Mouse (Mus musculus) stomach, embryonic 15.5 days (tissue): Measurements from ENCODE around the gene Galc. TPM values are rescaled to one million over a fixed set of nuclear protein-coding genes. Genes with fewer than 3 reads are reported as not detected.

Experiments used
- ATAC-seq: fragments of 200-750 bp; cut with Nextera tagmentation; 2 replicates; pipeline ENCODE4 v1.8.0; 2017; ENCODE audit warnings: low read depth, moderate number of reproducible peaks, moderate TSS enrichment; ENCODE audit not compliant: insufficient read depth, low FRiP score
- H3K27ac ChIP-seq: fragments of 300-500 bp; sonication (generic); 2 replicates; pipeline ENCODE4 v1.5.1; 2015; ENCODE audit warnings: mild to moderate bottlenecking, inconsistent platforms
- H3K27me3 ChIP-seq: fragments of 300-500 bp; sonication (generic); replicated peaks from 2 replicates; pipeline ENCODE4 v1.6.1; 2015; ENCODE audit warnings: inconsistent platforms
- H3K36me3 ChIP-seq: fragments of 300-500 bp; sonication (generic); 2 replicates; pipeline ENCODE4 v1.6.1; 2015; ENCODE audit warnings: inconsistent platforms
- H3K4me1 ChIP-seq: fragments of 300-500 bp; sonication (generic); 2 replicates; pipeline ENCODE4 v1.6.1; 2015; ENCODE audit warnings: inconsistent platforms
- H3K4me2 ChIP-seq: fragments of 300-500 bp; sonication (generic); 2 replicates; pipeline ENCODE4 v1.6.1; 2015; ENCODE audit warnings: mild to moderate bottlenecking, inconsistent platforms
- H3K4me3 ChIP-seq: fragments of 300-500 bp; sonication (generic); replicated peaks from 2 replicates; pipeline ENCODE4 v1.5.1; 2015; ENCODE audit warnings: inconsistent platforms
- H3K9ac ChIP-seq: fragments of 300-500 bp; sonication (generic); 2 replicates; pipeline ENCODE4 v1.6.1; 2015; ENCODE audit warnings: inconsistent platforms
- H3K9me3 ChIP-seq: fragments of 300-500 bp; sonication (generic); 2 replicates; pipeline ENCODE4 v1.6.1; 2016; ENCODE audit warnings: inconsistent platforms
- WGBS: fragments of 180-500 bp; shearing (Covaris S2); methylation state at CpG from one replicate; pipeline ENCODE4 v1.1.7; 2015; 5-methylcytosine and 5-hydroxymethylcytosine counted together
- polyA plus RNA-seq: library from polyadenylated mRNA; unstranded; fragments of >200 nt; fragmentation: Nextera tagmentation; extraction: Ambion mirVana; gene quantifications from 2 replicates; pipeline ENCODE4 v1.2.1, GENCODE M21; 2015

The Galc gene
- polyA plus RNA-seq, 1 experiment from 2014 or later = 6.9 TPM

DNA sequence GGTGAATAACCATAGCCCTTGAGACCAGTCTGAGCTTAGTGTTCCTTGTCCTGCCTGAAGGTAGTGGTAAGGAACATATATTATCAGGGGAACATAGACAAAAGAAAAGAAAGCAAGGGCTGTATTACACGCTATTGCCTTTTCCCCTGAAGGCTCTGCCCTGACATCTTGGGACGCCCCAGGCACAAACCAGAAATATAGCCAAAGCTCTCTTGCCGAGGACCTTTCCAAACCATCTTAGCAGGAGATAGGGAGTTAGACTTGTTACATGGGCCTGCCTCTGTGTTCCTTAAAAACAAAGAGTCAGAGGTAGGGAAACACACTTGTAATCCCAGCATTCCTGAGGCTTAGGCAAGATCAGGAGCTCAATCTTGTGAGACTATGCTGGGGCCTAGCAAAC, 97.4 kb downstream of the Galc start:
- Histone ChIP-seq H3K4me2 (no peak overlapping the region), H3K9ac (no peak overlapping the region), H3K27ac (no peak overlapping the region), H3K4me1 (no peaks in the 10 kb centered on the region), H3K9me3 (no peaks in the 10 kb centered on the region), H3K4me3 (no peak overlapping the region), H3K27me3 (no peaks in the 10 kb centered on the region), H3K36me3 (no peaks in the 10 kb centered on the region)
- ATAC-seq = no peak
- 84% methylated on average over 3 of the region's 3 CpGs for WGBS

DNA sequence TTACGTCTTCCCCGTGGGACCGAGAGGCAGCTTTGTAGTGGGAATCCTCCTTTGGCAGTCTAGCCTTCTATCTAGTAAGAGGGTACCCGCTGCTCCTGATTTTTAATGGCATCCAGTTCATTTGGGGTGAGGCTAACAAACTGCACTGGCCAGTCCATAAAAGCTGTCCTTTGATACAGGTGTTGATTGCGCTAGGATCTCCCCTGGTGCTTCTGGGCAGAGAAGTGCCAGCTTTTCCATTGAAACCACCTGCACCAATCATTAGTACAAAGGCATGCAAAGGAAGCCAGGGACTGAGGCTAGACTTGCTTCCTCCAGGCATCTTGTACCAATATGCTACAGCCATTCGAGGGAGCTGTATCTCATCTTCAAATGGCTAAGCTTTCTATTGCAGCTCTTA, 98.4 kb downstream of the Galc start:
- Histone ChIP-seq H3K4me1 (no peaks in the 10 kb centered on the region), H3K9me3 (no peaks in the 10 kb centered on the region), H3K27ac (no peak overlapping the region), H3K36me3 (no peaks in the 10 kb centered on the region), H3K4me3 (no peak overlapping the region), H3K27me3 (no peaks in the 10 kb centered on the region), H3K9ac (no peak overlapping the region), H3K4me2 (no peak overlapping the region)
- no peak for ATAC-seq
- WGBS = 79% methylated on average over 6 of the region's 6 CpGs

Other genes with a start within 250 kb of the Galc start
- 3.2 and 3.4 TPM in 2 replicates for gene Gpr65, start 9.2 kb upstream of the Galc start, polyA plus RNA-seq